Comparison of ENCODE assay signal across 8 mouse cellular contexts in the genomic region with DNA sequence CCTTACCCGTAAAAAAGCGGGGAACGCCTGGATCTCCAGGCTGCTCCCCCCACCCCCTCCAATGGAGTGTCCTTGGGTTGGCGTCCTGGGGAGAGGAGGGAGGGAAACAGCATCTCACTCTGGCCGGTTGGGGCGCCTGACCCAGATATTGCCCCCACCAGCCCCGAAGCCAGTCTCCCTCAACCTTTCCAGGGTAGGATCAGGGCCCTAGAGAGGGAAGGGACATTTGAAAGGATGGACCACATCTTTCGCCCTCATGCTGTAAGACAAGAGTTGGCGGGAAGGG. TPM values are rescaled to one million over a fixed set of nuclear protein-coding genes. Genes with fewer than 3 reads are reported as not detected.
DNase-seq lines count a peak whose midpoint lies in the region; ATAC-seq and TF ChIP-seq lines count a peak whose summit lies in the region.

No protein-coding gene starts in this region.

- no peaks in the 10 kb centered on the region for H3K36me3 ChIP-seq in kidney, postnatal 0 days (ENCODE audit: insufficient read depth, low read length)
- no peaks in the 10 kb centered on the region for H3K36me3 ChIP-seq in hindbrain, embryonic 14.5 days (replicated peaks; ENCODE audit: control insufficient read depth, insufficient read depth)
- no peaks in the 10 kb centered on the region for H3K36me3 ChIP-seq in midbrain, embryonic 15.5 days (replicated peaks)

- no peak for ATAC-seq in kidney, postnatal 0 days (replicated peaks; ENCODE audit: low FRiP score, low read depth)
- no peak for ATAC-seq in hindbrain, embryonic 14.5 days (ENCODE audit: low FRiP score)
- ATAC-seq in midbrain, embryonic 15.5 days (replicated peaks), result no peak
- ATAC-seq in CD4-positive, CD25-positive, alpha-beta regulatory T cell, adult 4 months, result no peak

- no peaks in the 10 kb centered on the region for H3K27me3 ChIP-seq in kidney, postnatal 0 days (ENCODE audit: insufficient read depth, low read length)
- H3K27me3 ChIP-seq in hindbrain, embryonic 14.5 days (ENCODE audit: control insufficient read depth, insufficient read depth, low read length), result 0 out of 2 replicates have a peak, but pooled peaks cover 10% of the 10 kb centered on the region
- no peaks in the 10 kb centered on the region for H3K27me3 ChIP-seq in midbrain, embryonic 15.5 days (replicated peaks)

- H3K27ac ChIP-seq in kidney, postnatal 0 days, result no peak overlapping the region
- H3K27ac ChIP-seq in brown adipose tissue, adult 24 weeks (replicated peaks; ENCODE audit: low read depth, low read length), result no peak overlapping the region
- no peak overlapping the region for H3K27ac ChIP-seq in hindbrain, embryonic 14.5 days
- no peak overlapping the region for H3K27ac ChIP-seq in midbrain, embryonic 15.5 days

- peak overlapping the region; percentile 96; the same call in 1 of the 2 replicates for H3K4me2 ChIP-seq in kidney, postnatal 0 days (ENCODE audit: low read length)
- H3K4me2 ChIP-seq in hindbrain, embryonic 14.5 days (replicated peaks), result peak overlapping the region; percentile 77
- H3K4me2 ChIP-seq in midbrain, embryonic 15.5 days, result peak overlapping the region; percentile 94

- no peak overlapping the region for H3K9ac ChIP-seq in kidney, postnatal 0 days (ENCODE audit: low read depth, low read length)
- no peak overlapping the region for H3K9ac ChIP-seq in hindbrain, embryonic 14.5 days
- H3K9ac ChIP-seq in midbrain, embryonic 15.5 days, result no peak overlapping the region

- TF ChIP-seq CTCF in kidney, postnatal 0 days (IDR thresholded peaks at IDR 0.05; ENCODE audit: low read depth), result no peak

- H3K4me1 ChIP-seq in kidney, postnatal 0 days (replicated peaks; ENCODE audit: insufficient read depth, low read length), result peaks cover 35% of the 10 kb centered on the region
- peaks cover 13% of the 10 kb centered on the region for H3K4me1 ChIP-seq in brown adipose tissue, adult 24 weeks (ENCODE audit: control insufficient read depth, insufficient read depth, insufficient read length, low read length)
- peaks cover 39% of the 10 kb centered on the region for H3K4me1 ChIP-seq in hindbrain, embryonic 14.5 days (replicated peaks; ENCODE audit: control insufficient read depth, insufficient read depth, low read length)
- H3K4me1 ChIP-seq in midbrain, embryonic 15.5 days, result peaks cover 51% of the 10 kb centered on the region

- H3K4me3 ChIP-seq in kidney, postnatal 0 days (replicated peaks; ENCODE audit: low read depth, low read length), result no peak overlapping the region
- peak overlapping the region; percentile 58; the same call in 1 of the 2 replicates for H3K4me3 ChIP-seq in brown adipose tissue, adult 24 weeks (ENCODE audit: insufficient read depth, low read depth, low read length)
- H3K4me3 ChIP-seq in hindbrain, embryonic 14.5 days (replicated peaks; ENCODE audit: low read length), result peak overlapping the region; percentile 46; the same call in 1 of the 2 replicates
- peak overlapping the region; percentile 51; the same call in 1 of the 2 replicates for H3K4me3 ChIP-seq in midbrain, embryonic 15.5 days

- 25% methylated on average over 9 of the region's 9 CpGs for whole genome bisulfite sequencing in kidney, postnatal 0 days
- 13% methylated on average over 9 of the region's 9 CpGs for WGBS in hindbrain, embryonic 14.5 days
- WGBS in midbrain, embryonic 15.5 days, result 15% methylated on average over 9 of the region's 9 CpGs

- no peaks in the 10 kb centered on the region for H3K9me3 ChIP-seq in kidney, postnatal 0 days (replicated peaks; ENCODE audit: low read length)
- no peaks in the 10 kb centered on the region for H3K9me3 ChIP-seq in hindbrain, embryonic 14.5 days (ENCODE audit: control insufficient read depth, low read length)
- no peaks in the 10 kb centered on the region for H3K9me3 ChIP-seq in midbrain, embryonic 15.5 days

- DNase-seq in kidney, postnatal 0 days (ENCODE audit: low spot score), result no peak
- DNase-seq in kidney, adult 8-10 months, result no peak
- DNase-seq in hindbrain, embryonic 14.5 days (ENCODE audit: low spot score), result no peak
- no peak for DNase-seq in spleen, postnatal 14 days (ENCODE audit: low spot score in 2 of 2)
- DNase-seq in layer of hippocampus, postnatal 10 days (ENCODE audit: low spot score in 2 of 2), result no peak

RNA-seq across cellular contexts. Expression of a gene that starts 1.0 kb away (rescaled TPM):
- polyA plus RNA-seq in kidney, postnatal 0 days (2015; fragmentation: Nextera tagmentation; extraction: Ambion mirVana), result 2.5 and 2.8 TPM in 2 replicates
- polyA plus RNA-seq in brown adipose tissue, adult 24 weeks (2012; ENCODE audit: insufficient read depth, insufficient read length, missing spikeins), result 1.2 and 1.6 TPM in 2 replicates
- polyA plus RNA-seq in hindbrain, embryonic 14.5 days (2014; fragmentation: Nextera tagmentation; extraction: Ambion mirVana), result 4.3 and 4.7 TPM in 2 replicates
- polyA plus RNA-seq in midbrain, embryonic 15.5 days (2015; fragmentation: Nextera tagmentation; extraction: Ambion mirVana), result 4.1 and 4.9 TPM in 2 replicates
- 1 to 10 TPM in 1 of 2 experiments, under 1 TPM in 1; 0.62 to 1.2 TPM for polyA plus RNA-seq in CD4-positive, CD25-positive, alpha-beta regulatory T cell, adult 4 months (2017; shearing (Covaris generic))
- 10 to 100 TPM; 12.3 to 14.7 TPM for total RNA-seq in layer of hippocampus, postnatal 10 days (2021)

RNA-seq across cellular contexts. Expression of a gene that starts 3.3 kb away (rescaled TPM):
- 171 and 173 TPM in 2 replicates for polyA plus RNA-seq in kidney, postnatal 0 days (2015; fragmentation: Nextera tagmentation; extraction: Ambion mirVana)
- polyA plus RNA-seq in brown adipose tissue, adult 24 weeks (2012; ENCODE audit: insufficient read depth, insufficient read length, missing spikeins), result 93.3 and 94.0 TPM in 2 replicates
- polyA plus RNA-seq in hindbrain, embryonic 14.5 days (2014; fragmentation: Nextera tagmentation; extraction: Ambion mirVana), result 176 and 197 TPM in 2 replicates
- 182 and 184 TPM in 2 replicates for polyA plus RNA-seq in midbrain, embryonic 15.5 days (2015; fragmentation: Nextera tagmentation; extraction: Ambion mirVana)
- 10 to 100 TPM; 92.9 to 99.3 TPM for polyA plus RNA-seq in CD4-positive, CD25-positive, alpha-beta regulatory T cell, adult 4 months (2017; shearing (Covaris generic))
- 10 to 100 TPM; 74.5 to 83.6 TPM for total RNA-seq in layer of hippocampus, postnatal 10 days (2021)

RNA-seq across cellular contexts. Expression of a gene that starts 3.5 kb away (rescaled TPM):
- 12.6 and 14.5 TPM in 2 replicates for polyA plus RNA-seq in kidney, postnatal 0 days (2015; fragmentation: Nextera tagmentation; extraction: Ambion mirVana)
- polyA plus RNA-seq in brown adipose tissue, adult 24 weeks (2012; ENCODE audit: insufficient read depth, insufficient read length, missing spikeins), result 4.5 and 5.6 TPM in 2 replicates
- polyA plus RNA-seq in hindbrain, embryonic 14.5 days (2014; fragmentation: Nextera tagmentation; extraction: Ambion mirVana), result 11.0 and 12.3 TPM in 2 replicates
- 22.1 and 22.2 TPM in 2 replicates for polyA plus RNA-seq in midbrain, embryonic 15.5 days (2015; fragmentation: Nextera tagmentation; extraction: Ambion mirVana)
- 1 to 10 TPM; 8.2 to 8.5 TPM for polyA plus RNA-seq in CD4-positive, CD25-positive, alpha-beta regulatory T cell, adult 4 months (2017; shearing (Covaris generic))
- 10 to 100 TPM; 16.6 to 18.2 TPM for total RNA-seq in layer of hippocampus, postnatal 10 days (2021)

RNA-seq across cellular contexts. Expression of a gene that starts 13.2 kb away (rescaled TPM):
- polyA plus RNA-seq in kidney, postnatal 0 days (2015; fragmentation: Nextera tagmentation; extraction: Ambion mirVana), result 15.6 and 18.3 TPM in 2 replicates
- polyA plus RNA-seq in brown adipose tissue, adult 24 weeks (2012; ENCODE audit: insufficient read depth, insufficient read length, missing spikeins), result 2.8 TPM in 1 of 2 replicates, not detected in the other
- polyA plus RNA-seq in hindbrain, embryonic 14.5 days (2014; fragmentation: Nextera tagmentation; extraction: Ambion mirVana), result 224 and 231 TPM in 2 replicates
- 278 and 308 TPM in 2 replicates for polyA plus RNA-seq in midbrain, embryonic 15.5 days (2015; fragmentation: Nextera tagmentation; extraction: Ambion mirVana)
- polyA plus RNA-seq in CD4-positive, CD25-positive, alpha-beta regulatory T cell, adult 4 months (2017; shearing (Covaris generic)), result 1 to 10 TPM; 3.3 to 4.0 TPM
- total RNA-seq in layer of hippocampus, postnatal 10 days (2021), result 10 to 100 TPM; 72.6 to 76.6 TPM

RNA-seq across cellular contexts. Expression of a gene that starts 42.1 kb away (rescaled TPM):
- 38.0 and 42.3 TPM in 2 replicates for polyA plus RNA-seq in kidney, postnatal 0 days (2015; fragmentation: Nextera tagmentation; extraction: Ambion mirVana)
- polyA plus RNA-seq in brown adipose tissue, adult 24 weeks (2012; ENCODE audit: insufficient read depth, insufficient read length, missing spikeins), result 19.4 and 27.0 TPM in 2 replicates
- polyA plus RNA-seq in hindbrain, embryonic 14.5 days (2014; fragmentation: Nextera tagmentation; extraction: Ambion mirVana), result 67.5 and 76.6 TPM in 2 replicates
- polyA plus RNA-seq in midbrain, embryonic 15.5 days (2015; fragmentation: Nextera tagmentation; extraction: Ambion mirVana), result 98.2 and 102 TPM in 2 replicates
- 10 to 100 TPM; 71.8 to 80.8 TPM for polyA plus RNA-seq in CD4-positive, CD25-positive, alpha-beta regulatory T cell, adult 4 months (2017; shearing (Covaris generic))
- 100 to 1,000 TPM; 540 to 617 TPM for total RNA-seq in layer of hippocampus, postnatal 10 days (2021)
